Mouse (Mus musculus) kidney, embryonic 16.5 days (tissue): ENCODE measurements at regions not wholly inside any gene's neighbourhood (a gene's known extent, or its start where the extent isn't known, plus 50 kb on each side); places are given as distances from the start of the nearest gene placed in this dataset.

ENCODE experiments used
- ATAC-seq: fragments of 200-750 bp; cut with Nextera tagmentation; 2 replicates; pipeline ENCODE4 v1.8.0; 2017; ENCODE audit warnings: moderate TSS enrichment; ENCODE audit not compliant: low FRiP score, low TSS enrichment
- H3K27ac ChIP-seq: fragments of 300-500 bp; sonication (generic); 2 replicates; pipeline ENCODE4 v1.5.1; 2014; ENCODE audit warnings: low read length
- H3K27me3 ChIP-seq: fragments of 300-500 bp; sonication (generic); 2 replicates; pipeline ENCODE4 v1.6.1; 2014; ENCODE audit warnings: low read length, control low read depth, mixed read lengths; ENCODE audit not compliant: insufficient read depth
- H3K36me3 ChIP-seq: fragments of 300-500 bp; sonication (generic); 2 replicates; pipeline ENCODE4 v1.6.1; 2014; ENCODE audit warnings: low read length, control low read depth, mixed read lengths; ENCODE audit not compliant: insufficient read depth
- H3K4me1 ChIP-seq: fragments of 300-500 bp; sonication (generic); 2 replicates; pipeline ENCODE4 v1.6.1; 2014; ENCODE audit warnings: low read length, control low read depth, mixed read lengths; ENCODE audit not compliant: insufficient read depth
- H3K4me2 ChIP-seq: fragments of 300-500 bp; sonication (generic); replicated peaks from 2 replicates; pipeline ENCODE4 v1.6.1; 2014; ENCODE audit warnings: low read depth, low read length
- H3K4me3 ChIP-seq: fragments of 300-500 bp; sonication (generic); 2 replicates; pipeline ENCODE4 v1.5.1; 2014; ENCODE audit warnings: mild to moderate bottlenecking, low read length
- H3K9ac ChIP-seq: fragments of 300-500 bp; sonication (generic); replicated peaks from 2 replicates; pipeline ENCODE4 v1.6.1; 2014; ENCODE audit warnings: low read length
- H3K9me3 ChIP-seq: fragments of 300-500 bp; sonication (generic); 2 replicates; pipeline ENCODE4 v1.6.1; 2016; ENCODE audit warnings: low read length, control low read depth
- WGBS: fragments of 180-500 bp; shearing (Covaris S2); extraction: QIAGEN DNeasy Blood & Tissue Kit; methylation state at CpG from one replicate; pipeline ENCODE4 v1.1.7; 2014; 5-methylcytosine and 5-hydroxymethylcytosine counted together

GRCm38 (mm10) chr14:99504909-99505308, 206.4 kb downstream of the Klf5 start:
- H3K36me3 ChIP-seq, result no peaks in the 10 kb centered on the region
- H3K4me2 ChIP-seq, result no peak overlapping the region
- H3K4me1 ChIP-seq, result no peaks in the 10 kb centered on the region
- H3K4me3 ChIP-seq, result no peak overlapping the region
- H3K27ac ChIP-seq, result no peak overlapping the region
- peaks cover 4% of the 10 kb centered on the region; the same call in 1 of the 2 replicates for H3K9me3 ChIP-seq
- H3K27me3 ChIP-seq, result no peaks in the 10 kb centered on the region
- no peak overlapping the region for H3K9ac ChIP-seq
- ATAC-seq, result no peak
- 72% methylated on average over 4 of the region's 4 CpGs for WGBS

GRCm38 (mm10) chr14:99509696-99510536, 211.4 kb downstream of the Klf5 start:
- Histone ChIP-seq H3K4me3 (no peak overlapping the region), H3K9ac (no peak overlapping the region), H3K27ac (no peak overlapping the region), H3K4me1 (no peaks in the 10 kb centered on the region), H3K36me3 (no peaks in the 10 kb centered on the region), H3K4me2 (no peak overlapping the region), H3K9me3 (no peaks in the 10 kb centered on the region), H3K27me3 (no peaks in the 10 kb centered on the region)
- no peak for ATAC-seq
- WGBS, result 47% methylated on average over 3 of the region's 3 CpGs

GRCm38 (mm10) chr14:99515474-99515873, 217.0 kb downstream of the Klf5 start:
- WGBS, result 100% methylated on average over 1 of the region's 1 CpGs
- H3K4me2 ChIP-seq, result no peak overlapping the region

GRCm38 (mm10) chr14:99516703-99517102, 218.2 kb downstream of the Klf5 start:
- no peak overlapping the region for H3K4me2 ChIP-seq
- H3K4me1 ChIP-seq, result no peaks in the 10 kb centered on the region
- no peak overlapping the region for H3K27ac ChIP-seq
- H3K36me3 ChIP-seq, result no peaks in the 10 kb centered on the region
- H3K4me3 ChIP-seq, result no peak overlapping the region
- H3K9me3 ChIP-seq, result no peaks in the 10 kb centered on the region
- H3K27me3 ChIP-seq, result no peaks in the 10 kb centered on the region
- ATAC-seq, result no peak
- no peak overlapping the region for H3K9ac ChIP-seq
- 84% methylated on average over 6 of the region's 6 CpGs for WGBS

More at GRCm38 (mm10) chr14:99515474-99515873, 217.0 kb downstream of the Klf5 start:
- Histone ChIP-seq H3K36me3 (no peaks in the 10 kb centered on the region), H3K27me3 (no peaks in the 10 kb centered on the region), H3K9me3 (no peaks in the 10 kb centered on the region), H3K27ac (no peak overlapping the region), H3K4me1 (no peaks in the 10 kb centered on the region), H3K9ac (no peak overlapping the region), H3K4me3 (no peak overlapping the region)
- ATAC-seq, result no peak

GRCm38 (mm10) chr14:99520343-99520742, 221.9 kb downstream of the Klf5 start:
- H3K9me3 ChIP-seq, result no peaks in the 10 kb centered on the region
- WGBS, result 70% methylated on average over 6 of the region's 6 CpGs
- ATAC-seq, result no peak

GRCm38 (mm10) chr14:99521954-99522523, 223.5 kb downstream of the Klf5 start:
- H3K9ac ChIP-seq, result no peak overlapping the region
- H3K27ac ChIP-seq, result no peak overlapping the region
- no peak for ATAC-seq
- 81% methylated on average over 13 of the region's 13 CpGs for WGBS
- H3K4me2 ChIP-seq, result no peak overlapping the region
- no peaks in the 10 kb centered on the region for H3K4me1 ChIP-seq
- no peaks in the 10 kb centered on the region for H3K36me3 ChIP-seq
- H3K27me3 ChIP-seq, result no peaks in the 10 kb centered on the region
- no peak overlapping the region for H3K4me3 ChIP-seq
- H3K9me3 ChIP-seq, result no peaks in the 10 kb centered on the region

More at GRCm38 (mm10) chr14:99520343-99520742, 221.9 kb downstream of the Klf5 start:
- Histone ChIP-seq H3K4me2 (no peak overlapping the region), H3K9ac (no peak overlapping the region), H3K4me3 (no peak overlapping the region), H3K27me3 (no peaks in the 10 kb centered on the region), H3K36me3 (no peaks in the 10 kb centered on the region), H3K4me1 (no peaks in the 10 kb centered on the region), H3K27ac (no peak overlapping the region)

- no peak overlapping the region for H3K4me2 ChIP-seq
- no peaks in the 10 kb centered on the region for H3K27me3 ChIP-seq
- WGBS, result 65% methylated on average over 6 of the region's 6 CpGs
- H3K9ac ChIP-seq, result no peak overlapping the region
- H3K9me3 ChIP-seq, result no peaks in the 10 kb centered on the region
- H3K4me1 ChIP-seq, result no peaks in the 10 kb centered on the region
- no peak overlapping the region for H3K27ac ChIP-seq
- no peaks in the 10 kb centered on the region for H3K36me3 ChIP-seq
- ATAC-seq, result peak; percentile 83; the same call in 1 of the 2 replicates
- no peak overlapping the region for H3K4me3 ChIP-seq
Measured at GRCm38 (mm10) chr14:99535781-99536180, 237.3 kb downstream of the Klf5 start.

GRCm38 (mm10) chr14:99537286-99537685, 238.8 kb downstream of the Klf5 start:
- WGBS, result 94% methylated on average over 1 of the region's 1 CpGs
- Histone ChIP-seq H3K4me2 (no peak overlapping the region), H3K36me3 (no peaks in the 10 kb centered on the region), H3K27ac (no peak overlapping the region), H3K9ac (no peak overlapping the region), H3K4me3 (no peak overlapping the region), H3K9me3 (no peaks in the 10 kb centered on the region), H3K27me3 (no peaks in the 10 kb centered on the region), H3K4me1 (no peaks in the 10 kb centered on the region)
- ATAC-seq, result no peak

- Histone ChIP-seq H3K27me3 (no peaks in the 10 kb centered on the region), H3K9me3 (no peaks in the 10 kb centered on the region)
- ATAC-seq, result no peak
Measured at GRCm38 (mm10) chr14:99541716-99542115, 243.2 kb downstream of the Klf5 start.

GRCm38 (mm10) chr14:99547931-99548330, 249.4 kb downstream of the Klf5 start:
- Histone ChIP-seq H3K9me3 (no peaks in the 10 kb centered on the region), H3K4me1 (peaks cover 7% of the 10 kb centered on the region; the same call in 1 of the 2 replicates), H3K27me3 (no peaks in the 10 kb centered on the region), H3K36me3 (no peaks in the 10 kb centered on the region), H3K9ac (no peak overlapping the region), H3K4me2 (no peak overlapping the region), H3K4me3 (no peak overlapping the region), H3K27ac (0 out of 2 replicates have a peak overlapping the region, but pooled peaks have one; percentile 8)
- no peak for ATAC-seq
- WGBS, result 91% methylated on average over 6 of the region's 6 CpGs

More at GRCm38 (mm10) chr14:99541716-99542115, 243.2 kb downstream of the Klf5 start:
- Histone ChIP-seq H3K4me2 (no peak overlapping the region), H3K27ac (no peak overlapping the region), H3K4me3 (no peak overlapping the region), H3K9ac (no peak overlapping the region), H3K36me3 (no peaks in the 10 kb centered on the region), H3K4me1 (no peaks in the 10 kb centered on the region)
